Comparison of ENCODE assay signal across 8 mouse cellular contexts in the genomic region with DNA sequence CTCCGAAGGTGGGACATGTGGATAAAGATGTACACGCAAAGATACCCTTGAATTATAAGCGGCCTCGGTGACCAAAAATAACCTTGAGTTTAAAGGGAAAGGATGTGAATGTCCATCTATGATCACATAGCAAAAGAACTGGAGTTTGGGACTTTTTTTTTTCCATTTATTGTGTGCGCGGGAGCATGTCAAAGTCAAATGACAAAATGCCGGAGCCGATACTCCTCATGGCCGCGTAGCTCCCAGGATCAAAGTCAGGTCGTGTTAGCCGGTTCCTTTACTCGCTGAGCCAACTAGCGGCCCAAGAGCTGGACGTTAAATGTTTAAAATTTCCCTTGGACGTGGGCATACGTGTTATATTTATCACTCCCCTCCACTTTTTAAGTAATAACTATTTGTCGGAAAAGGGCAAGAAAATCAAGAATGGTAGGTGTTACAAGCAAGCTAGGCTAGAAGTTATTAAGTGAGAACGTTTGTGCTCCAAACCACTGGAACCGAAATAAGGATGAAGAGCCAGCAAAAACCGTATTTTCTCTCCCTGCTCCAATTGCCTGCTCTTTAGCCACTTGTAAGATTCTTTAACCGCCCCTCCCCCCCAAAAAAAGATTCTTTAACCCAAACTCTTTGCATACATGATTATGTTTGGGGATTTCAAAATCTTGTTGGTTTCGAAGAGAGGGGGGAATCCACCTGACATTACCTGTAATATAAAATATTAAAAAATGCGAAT. TPM values are rescaled to one million over a fixed set of nuclear protein-coding genes. Genes with fewer than 3 reads are reported as not detected.
DNase-seq lines count a peak whose midpoint lies in the region; ATAC-seq and TF ChIP-seq lines count a peak whose summit lies in the region.

No protein-coding gene starts in this region.

- no peaks in the 10 kb centered on the region for H3K4me1 ChIP-seq in brown adipose tissue, adult 24 weeks (ENCODE audit: control insufficient read depth, insufficient read depth, insufficient read length, low read length)
- H3K4me1 ChIP-seq in limb, embryonic 14.5 days (ENCODE audit: control insufficient read depth, insufficient read depth, low read length) = peaks cover 6% of the 10 kb centered on the region; the same call in 1 of the 2 replicates
- H3K4me1 ChIP-seq in midbrain, embryonic 15.5 days = peaks cover 7% of the 10 kb centered on the region

- H3K9me3 ChIP-seq in limb, embryonic 14.5 days (ENCODE audit: control insufficient read depth, low read length) = no peaks in the 10 kb centered on the region
- H3K9me3 ChIP-seq in midbrain, embryonic 15.5 days = no peaks in the 10 kb centered on the region

- H3K27me3 ChIP-seq in limb, embryonic 14.5 days (ENCODE audit: control insufficient read depth, insufficient read depth, low read length) = no peaks in the 10 kb centered on the region
- H3K27me3 ChIP-seq in midbrain, embryonic 15.5 days (replicated peaks) = no peaks in the 10 kb centered on the region

- H3K36me3 ChIP-seq in limb, embryonic 14.5 days (ENCODE audit: control insufficient read depth, insufficient read depth, low read length) = peaks cover 13% of the 10 kb centered on the region; the same call in 1 of the 2 replicates
- 0 out of 2 replicates have a peak, but pooled peaks cover 2% of the 10 kb centered on the region for H3K36me3 ChIP-seq in midbrain, embryonic 15.5 days (replicated peaks)

- peak overlapping the region; percentile 89 for H3K4me3 ChIP-seq in brown adipose tissue, adult 24 weeks (ENCODE audit: insufficient read depth, low read depth, low read length)
- H3K4me3 ChIP-seq in limb, embryonic 14.5 days (replicated peaks; ENCODE audit: low read length) = peak overlapping the region; percentile 64
- peak overlapping the region; percentile 56 for H3K4me3 ChIP-seq in midbrain, embryonic 15.5 days

- H3K27ac ChIP-seq in brown adipose tissue, adult 24 weeks (replicated peaks; ENCODE audit: low read depth, low read length) = peak overlapping the region; percentile 98
- H3K27ac ChIP-seq in limb, embryonic 14.5 days (replicated peaks; ENCODE audit: low read depth, low read length) = peak overlapping the region; percentile 94
- H3K27ac ChIP-seq in midbrain, embryonic 15.5 days = peak overlapping the region; percentile 95

- DNase-seq in cerebellum, adult 11 months = no peak
- peak; percentile 64 for DNase-seq in 3134 (ENCODE audit: extremely low read depth, insufficient read length, low spot score)
- peak; percentile 45 for DNase-seq in heart, postnatal 4 days
- DNase-seq in limb, embryonic 14.5 days (ENCODE audit: low spot score) = peak; percentile 68
- no peak for DNase-seq in layer of hippocampus, adult 18-20 months (ENCODE audit: low spot score in 2 of 2)

- peak; percentile 32; the same call in 1 of the 2 replicates for ATAC-seq in cerebellum, adult (ENCODE audit: insufficient number of reproducible peaks, low FRiP score, low TSS enrichment)
- ATAC-seq in limb, embryonic 14.5 days (ENCODE audit: low FRiP score, low read depth) = no peak
- no peak; the same call in 1 of the 2 replicates for ATAC-seq in midbrain, embryonic 15.5 days (replicated peaks)

- H3K4me2 ChIP-seq in limb, embryonic 14.5 days (replicated peaks; ENCODE audit: low read depth, low read length, severe bottlenecking) = peak overlapping the region; percentile 74
- H3K4me2 ChIP-seq in midbrain, embryonic 15.5 days = peak overlapping the region; percentile 58

- 3% methylated on average over 24 of the region's 24 CpGs for whole genome bisulfite sequencing in limb, embryonic 14.5 days
- WGBS in midbrain, embryonic 15.5 days = 2% methylated on average over 24 of the region's 24 CpGs

- no peak for TF ChIP-seq POLR2A in limb, embryonic 14.5 days (IDR thresholded peaks at IDR 0.05; ENCODE audit: borderline replicate concordance, extremely low read depth, insufficient read depth, insufficient read length)

- peak overlapping the region; percentile 88 for H3K9ac ChIP-seq in limb, embryonic 14.5 days (ENCODE audit: low read depth, low read length, severe bottlenecking)
- H3K9ac ChIP-seq in midbrain, embryonic 15.5 days = peak overlapping the region; percentile 68

RNA-seq across cellular contexts. Expression of gene Trmo, which starts 0.5 kb away (rescaled TPM):
- 1.5 and 1.7 TPM in 2 replicates for polyA plus RNA-seq in brown adipose tissue, adult 24 weeks (2012; ENCODE audit: insufficient read depth, insufficient read length, missing spikeins)
- 1 to 10 TPM; 3.8 to 5.4 TPM for total RNA-seq in heart, postnatal 4 days (2021)
- polyA plus RNA-seq in limb, embryonic 14.5 days (2012; rRNA removed) = 9.1 and 9.2 TPM in 2 replicates
- 7.8 and 11.3 TPM in 2 replicates for polyA plus RNA-seq in limb, embryonic 14.5 days (2014; fragmentation: Nextera tagmentation; extraction: Ambion mirVana)
- polyA plus RNA-seq in midbrain, embryonic 15.5 days (2015; fragmentation: Nextera tagmentation; extraction: Ambion mirVana) = 9.2 and 9.4 TPM in 2 replicates
- total RNA-seq in layer of hippocampus, adult 18-20 months (2021) = 1 to 10 TPM; 4.8 to 5.3 TPM

RNA-seq across cellular contexts. Expression of gene Hemgn, which starts 23.5 kb away (rescaled TPM):
- polyA plus RNA-seq in brown adipose tissue, adult 24 weeks (2012; ENCODE audit: insufficient read depth, insufficient read length, missing spikeins) = not detected in 2 replicates
- total RNA-seq in heart, postnatal 4 days (2021) = under 1 TPM in 1 of 2 experiments, not detected in 1; 0.36 TPM
- polyA plus RNA-seq in limb, embryonic 14.5 days (2012; rRNA removed) = 0.41 and 0.60 TPM in 2 replicates
- 0.45 and 0.80 TPM in 2 replicates for polyA plus RNA-seq in limb, embryonic 14.5 days (2014; fragmentation: Nextera tagmentation; extraction: Ambion mirVana)
- 0.14 and 0.59 TPM in 2 replicates for polyA plus RNA-seq in midbrain, embryonic 15.5 days (2015; fragmentation: Nextera tagmentation; extraction: Ambion mirVana)
- total RNA-seq in layer of hippocampus, adult 18-20 months (2021) = not detected

RNA-seq across cellular contexts. Expression of gene Foxe1, which starts 46.4 kb away (rescaled TPM):
- not detected in 2 replicates for polyA plus RNA-seq in brown adipose tissue, adult 24 weeks (2012; ENCODE audit: insufficient read depth, insufficient read length, missing spikeins)
- total RNA-seq in heart, postnatal 4 days (2021) = under 1 TPM in 1 of 2 experiments, not detected in 1; 0.14 TPM
- polyA plus RNA-seq in limb, embryonic 14.5 days (2012; rRNA removed) = not detected in 2 replicates
- not detected in 2 replicates for polyA plus RNA-seq in limb, embryonic 14.5 days (2014; fragmentation: Nextera tagmentation; extraction: Ambion mirVana)
- polyA plus RNA-seq in midbrain, embryonic 15.5 days (2015; fragmentation: Nextera tagmentation; extraction: Ambion mirVana) = not detected in 2 replicates
- total RNA-seq in layer of hippocampus, adult 18-20 months (2021) = not detected

Comparison
In these comparisons a context has a peak if more than half of its experiments do, and no peak if none do; other contexts are left out.
1. DNase-seq: peak in 3134 (single experiment), heart, postnatal 4 days (single experiment) and limb, embryonic 14.5 days (single experiment); none in cerebellum, adult 11 months (single experiment) and layer of hippocampus, adult 18-20 months (0 of 2).
2. Peak in every context shown above with its lines, with median percentiles within 50 percentile points of each other: H3K27ac ChIP-seq and H3K4me3 ChIP-seq.